Mouse (Mus musculus) urinary bladder, postnatal 36 days (tissue): ENCODE measurements around the gene Ube2o.

Experiments used
- DNase-seq, 2 experiments: peaks; one replicate each; pipeline ENCODE4 v3.0.0; 2022; ENCODE audit warnings: low spot score in 2 of 2, mixed read lengths in 1 of 2

The Ube2o gene

DNA sequence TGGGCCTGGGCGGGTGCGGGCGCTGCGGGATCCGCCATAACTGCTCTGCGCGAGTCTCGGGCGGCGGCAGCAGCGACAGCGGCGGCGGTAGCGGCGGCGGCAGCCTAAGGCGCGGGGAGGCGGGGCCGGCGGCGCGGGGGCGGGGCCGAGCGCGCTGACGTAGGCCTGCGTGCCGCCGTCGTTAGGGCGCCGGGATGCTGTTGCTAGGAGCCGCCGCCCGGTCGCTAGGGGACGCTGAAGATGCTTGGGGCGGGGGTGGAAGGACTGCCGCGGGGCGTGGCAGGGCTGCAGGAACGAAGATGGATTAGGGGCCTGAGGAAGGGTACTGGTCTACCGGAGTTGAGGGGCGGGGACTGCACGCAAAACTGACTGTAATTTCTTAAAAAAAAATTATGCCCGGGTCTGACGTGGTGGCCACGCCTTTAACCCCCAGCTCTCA is at the start of gene Ube2o:
Gene Ube2o (minus strand): TSS at position 72 of the 439 bp plus-strand sequence.
- peak; percentile 71 to 83 for DNase-seq

DNA sequence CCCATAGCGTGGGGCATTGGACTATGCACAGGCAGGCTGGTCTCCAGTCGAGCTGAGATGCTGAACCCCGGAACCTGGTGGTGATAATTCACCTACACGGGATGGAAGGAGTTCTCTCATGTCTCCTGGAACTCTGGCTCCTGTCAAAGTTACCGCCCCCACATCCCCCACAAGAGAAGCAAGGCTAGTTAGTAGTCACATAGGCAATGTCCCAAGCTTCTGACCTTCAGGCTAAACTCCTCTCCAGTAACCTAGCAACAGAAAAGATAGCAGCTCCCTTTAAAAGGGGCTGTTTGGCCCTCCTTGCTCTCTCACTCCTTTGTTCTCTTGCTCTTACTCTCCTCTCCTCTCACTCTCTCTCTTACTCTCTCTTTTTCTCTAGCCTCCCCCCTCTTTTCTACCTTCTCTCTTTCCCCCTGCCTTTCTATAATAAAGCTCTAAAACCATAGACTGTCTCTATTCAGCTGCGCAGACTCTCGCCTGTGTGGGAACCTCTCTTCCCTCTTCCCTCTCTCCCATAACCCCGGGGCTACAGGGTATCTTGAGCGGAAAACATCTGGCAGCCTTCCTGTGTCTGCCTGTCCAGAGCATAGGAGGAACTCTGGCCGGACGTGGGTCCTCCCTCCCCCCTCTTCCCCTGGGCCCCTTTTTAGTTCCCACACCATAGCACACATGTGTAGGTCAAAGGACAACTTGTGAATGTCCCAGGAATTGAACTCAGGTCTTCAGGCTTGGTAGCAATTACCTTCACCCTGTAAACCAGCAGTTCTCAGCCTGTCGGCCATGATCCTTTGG is 49.1 kb upstream of the Ube2o start:
- DNase-seq, result no peak

DNA sequence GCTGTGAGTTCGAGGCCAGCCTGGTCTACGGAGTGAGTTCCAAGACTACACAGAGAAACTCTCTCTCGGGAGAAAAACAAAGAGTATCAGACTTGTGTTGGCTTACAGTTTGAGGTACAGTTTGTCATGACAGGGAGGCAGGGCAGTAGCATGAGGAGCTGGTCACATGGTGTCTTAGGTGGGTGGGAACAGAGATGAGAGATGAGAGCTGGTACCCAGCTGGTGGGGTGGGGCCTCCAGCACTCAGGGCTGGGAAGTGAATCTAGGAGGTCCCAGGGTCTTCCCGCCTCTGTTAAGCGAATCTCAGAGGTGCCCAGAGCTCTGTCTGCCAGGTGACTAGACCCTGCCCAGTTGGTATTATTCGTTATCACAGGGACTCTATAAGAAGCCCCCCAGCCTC is 48.2 kb upstream of the Ube2o start:
- no peak for DNase-seq

DNA sequence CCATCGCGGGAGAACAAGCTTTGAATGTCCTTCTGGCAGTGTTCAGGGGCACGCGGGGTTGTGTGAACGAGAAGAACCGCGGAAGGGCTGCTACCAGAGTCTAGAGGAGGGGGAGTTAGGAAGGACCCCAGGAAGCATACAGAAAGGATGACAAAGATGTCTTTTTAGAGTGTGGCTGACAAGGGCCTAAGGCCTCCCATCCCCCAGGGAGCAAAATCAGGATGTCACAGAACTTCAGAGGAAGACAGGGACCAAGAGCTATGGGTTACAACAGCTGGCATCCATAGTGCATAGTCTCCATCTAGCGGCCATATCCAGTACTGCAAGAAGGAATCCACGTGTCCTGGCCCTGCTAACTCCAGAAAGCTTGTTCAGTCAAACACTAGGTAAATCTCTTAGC is 47.5 kb upstream of the Ube2o start:
- DNase-seq, result peak; percentile 84 to 86

DNA sequence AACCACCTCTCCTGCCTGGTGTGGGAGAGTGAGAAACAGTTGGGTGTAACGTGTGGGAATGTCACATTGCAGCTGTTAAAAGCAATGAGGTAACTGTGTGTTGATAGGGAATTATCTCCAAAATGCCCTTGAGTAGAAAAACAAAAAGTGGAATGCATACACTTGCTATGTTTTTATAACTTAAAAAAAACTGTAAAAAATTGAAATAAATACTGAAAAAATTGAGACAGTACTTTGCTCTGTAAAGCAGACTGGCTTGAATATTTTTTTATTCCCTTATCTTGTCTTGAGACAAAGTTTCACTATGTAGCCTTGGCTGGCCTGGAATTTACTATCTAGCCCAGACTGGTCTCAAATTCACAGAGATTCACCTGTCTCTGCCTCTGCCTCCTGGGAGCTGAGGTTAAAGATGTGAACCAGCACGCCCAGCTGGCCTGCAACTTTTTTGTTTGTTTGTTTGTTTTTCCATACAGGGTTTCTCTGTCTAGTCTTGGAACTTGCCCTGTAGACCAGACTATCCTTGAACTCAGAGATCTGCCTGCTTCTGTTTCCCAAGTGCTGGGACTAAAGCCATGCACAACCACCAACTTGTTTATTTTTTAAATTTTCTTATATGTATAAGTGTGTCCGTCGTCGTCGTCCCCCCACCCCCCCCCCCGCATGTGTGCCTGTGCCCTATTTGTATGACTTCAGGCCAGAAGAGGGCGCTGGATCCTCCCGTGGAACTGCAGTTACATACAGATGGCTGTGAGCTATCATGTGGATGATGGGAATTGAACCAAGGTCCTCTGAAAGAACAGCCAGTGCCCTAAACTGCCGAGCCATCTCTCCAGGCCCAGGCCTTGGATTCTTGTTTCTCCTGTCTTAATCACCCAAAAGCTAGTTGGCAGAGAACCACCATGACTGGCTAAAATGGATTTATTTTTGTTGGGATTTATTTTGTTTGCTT is 46.1 kb upstream of the Ube2o start:
- DNase-seq, result no peak

DNA sequence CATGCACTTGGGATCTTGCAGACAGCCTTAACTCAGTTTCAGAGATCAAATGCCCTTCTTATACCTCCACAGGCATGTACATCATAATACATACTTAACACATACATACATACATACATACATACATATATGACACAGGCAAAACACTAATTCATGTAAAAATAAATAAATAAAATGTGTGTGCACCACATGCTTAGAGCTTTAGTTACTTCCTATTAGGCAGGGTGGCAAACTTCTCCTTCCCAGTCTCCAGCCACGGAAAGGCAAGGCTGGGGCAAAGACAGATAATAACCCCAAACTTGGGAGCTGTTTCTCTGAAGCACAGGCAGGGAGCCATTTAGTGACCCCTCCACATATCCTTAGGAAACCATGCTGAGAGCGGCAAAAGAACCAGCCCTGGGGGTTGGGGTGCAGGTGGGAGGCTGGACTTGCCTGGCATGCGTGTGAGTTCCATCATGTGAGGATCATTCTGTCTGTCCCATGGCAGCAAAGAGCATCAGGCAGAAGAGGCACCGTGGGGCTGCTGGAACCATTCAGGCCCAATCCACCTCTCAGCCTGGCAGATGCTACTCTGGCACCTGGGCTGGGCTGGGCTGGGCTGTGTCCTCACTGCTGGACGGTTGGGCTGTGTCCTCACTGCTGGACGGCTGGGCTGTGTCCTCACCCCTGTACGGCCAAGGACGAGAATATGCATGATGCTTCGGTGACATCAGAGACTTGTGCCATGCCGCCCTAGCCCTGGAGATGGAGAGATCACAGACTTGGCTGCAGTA is 45.2 kb upstream of the Ube2o start, which contains the start of gene Rhbdf2:
Gene Rhbdf2 (minus strand): TSS at position 721 of the 773 bp plus-strand sequence.
- DNase-seq, result no peak

DNA sequence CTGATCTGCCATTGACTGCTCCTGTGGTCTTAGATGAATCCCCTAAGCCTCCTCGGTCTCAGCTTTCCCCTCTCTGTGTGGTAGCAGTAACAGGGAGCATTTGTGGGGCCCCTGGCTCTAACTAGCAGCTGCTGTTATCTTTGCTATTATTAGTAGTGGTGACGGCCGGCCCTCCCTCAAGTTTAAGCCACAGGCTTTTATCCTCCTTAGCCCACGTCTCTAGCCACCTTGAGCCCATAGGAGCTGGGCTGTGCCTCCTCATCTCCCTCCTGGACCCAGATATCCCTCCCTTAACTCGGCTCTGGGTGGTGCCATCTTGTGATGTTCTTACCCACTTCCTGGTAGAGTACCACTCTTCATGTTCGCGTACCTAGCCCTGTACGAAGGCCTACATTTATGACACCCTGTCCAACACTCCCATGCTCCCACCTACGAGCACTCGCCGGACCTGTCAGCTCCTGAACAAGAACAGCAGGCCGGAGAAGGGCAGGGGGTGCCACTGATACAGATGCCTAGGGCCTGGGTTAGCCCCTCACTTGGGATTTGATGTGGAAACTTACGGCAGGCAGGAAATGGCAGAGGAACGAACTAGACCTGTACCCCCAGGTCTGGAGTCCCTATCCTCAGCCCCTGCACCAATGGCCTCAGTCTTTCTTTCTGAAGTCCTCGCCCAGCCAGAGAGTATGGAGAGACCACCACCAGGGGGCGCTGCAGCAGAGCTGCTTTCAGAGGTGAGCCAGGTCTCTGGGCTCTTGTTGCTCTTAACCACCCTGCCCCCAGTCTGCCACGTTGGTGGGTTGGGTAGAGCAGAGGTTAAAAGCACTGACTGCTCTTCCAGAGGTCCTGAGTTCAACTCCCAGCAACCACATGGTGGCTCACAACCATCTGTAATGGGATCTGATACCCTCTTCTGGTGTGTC is 44.1 kb upstream of the Ube2o start:
- no peak for DNase-seq

DNA sequence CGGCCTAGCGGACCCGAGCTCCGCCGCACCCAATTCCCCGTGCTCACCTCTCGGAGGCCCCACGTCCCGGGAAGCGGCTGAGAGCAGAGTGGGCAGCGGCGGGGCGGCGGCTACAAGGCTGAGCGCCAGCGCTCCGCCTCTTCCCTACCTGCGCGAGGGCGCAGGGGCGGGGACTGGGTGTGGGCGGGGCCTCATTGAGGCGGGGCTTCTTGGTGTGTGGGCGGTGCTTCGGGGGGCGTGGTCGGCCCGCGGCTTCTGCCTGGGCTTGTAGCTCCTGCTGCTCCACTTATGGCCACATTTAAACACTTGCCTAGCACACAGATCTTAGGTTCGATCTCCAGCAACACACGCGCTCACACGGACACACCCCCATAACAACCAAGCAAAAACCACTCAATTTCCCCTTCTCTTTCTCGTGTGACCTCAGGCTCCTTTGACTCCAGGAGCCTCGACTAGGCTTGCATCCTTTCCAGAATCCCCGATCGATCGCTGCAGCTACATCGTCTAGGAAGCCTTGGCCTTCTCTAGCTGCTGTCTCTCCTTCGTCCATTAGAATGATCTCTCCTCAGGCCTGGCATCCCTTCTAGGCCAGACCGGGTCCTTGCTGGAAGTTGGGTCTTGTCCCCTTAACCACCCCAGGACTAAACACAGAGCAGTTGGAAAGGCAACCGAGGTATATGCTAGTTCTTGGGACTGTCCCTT is 43.0 kb upstream of the Ube2o start:
- peak; percentile 88 to 90 for DNase-seq

DNA sequence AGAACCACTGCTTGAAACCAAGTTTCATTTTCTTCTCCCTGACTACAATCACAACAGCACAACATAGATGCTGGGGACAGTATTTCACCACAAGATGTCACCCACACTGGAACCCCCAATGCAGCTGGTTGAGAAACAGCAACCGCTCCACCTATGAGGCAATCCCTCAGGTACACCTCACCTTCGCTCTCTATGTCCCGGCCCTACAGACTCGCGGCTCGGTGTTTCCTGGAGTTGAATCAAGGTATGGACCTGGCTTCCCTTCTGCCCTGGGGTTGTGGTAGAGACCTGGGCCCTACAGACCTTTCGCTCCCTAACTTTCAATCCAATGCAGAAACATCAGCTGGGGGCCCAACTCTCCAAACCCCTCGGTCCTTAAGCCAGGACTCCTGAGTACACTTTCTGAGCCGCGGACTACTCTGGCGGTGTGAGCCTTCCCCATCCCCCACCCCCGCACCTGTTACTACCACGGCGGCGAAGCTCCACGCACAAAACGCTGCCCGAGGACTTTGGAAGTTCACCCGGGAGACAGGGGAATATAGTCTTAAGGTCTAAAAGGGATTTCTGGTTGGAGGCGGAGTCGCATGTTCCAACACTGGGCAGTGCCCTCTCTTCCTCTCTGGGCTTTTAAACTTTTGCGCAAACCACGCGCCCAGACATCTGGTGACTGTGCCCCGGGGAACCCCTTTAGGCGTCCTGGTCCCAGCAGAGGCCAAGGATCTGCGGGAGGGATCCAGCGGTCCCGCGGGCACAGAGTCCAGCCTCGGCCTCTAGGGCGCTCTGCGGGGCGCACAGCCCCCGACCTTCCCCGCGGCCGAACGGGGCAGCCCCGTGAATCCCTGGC is 42.3 kb upstream of the Ube2o start:
- DNase-seq, result no peak

DNA sequence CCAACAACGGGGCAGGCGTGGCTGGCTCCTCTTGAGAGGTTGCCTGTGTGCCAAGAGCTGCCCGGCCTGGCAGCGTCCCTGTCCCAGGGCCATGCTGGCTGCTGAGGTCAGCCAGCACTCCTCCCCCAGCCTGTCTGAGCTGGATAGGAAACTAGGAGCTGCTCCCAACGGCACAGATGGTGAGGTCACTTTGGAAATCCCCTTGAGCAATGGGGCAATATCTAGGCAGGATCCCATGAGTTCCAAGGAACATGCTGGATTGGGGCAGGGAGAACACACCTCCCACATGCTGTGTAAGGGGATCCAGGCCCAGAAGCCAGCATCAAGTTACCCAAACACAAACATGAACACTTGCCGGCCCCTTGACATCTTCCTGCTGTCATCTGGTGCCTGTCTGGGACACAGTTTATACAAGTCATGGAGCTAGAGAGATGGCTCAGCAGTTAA is 40.0 kb upstream of the Ube2o start:
- DNase-seq, result peak in 1 of 2 experiments; percentile 77

DNA sequence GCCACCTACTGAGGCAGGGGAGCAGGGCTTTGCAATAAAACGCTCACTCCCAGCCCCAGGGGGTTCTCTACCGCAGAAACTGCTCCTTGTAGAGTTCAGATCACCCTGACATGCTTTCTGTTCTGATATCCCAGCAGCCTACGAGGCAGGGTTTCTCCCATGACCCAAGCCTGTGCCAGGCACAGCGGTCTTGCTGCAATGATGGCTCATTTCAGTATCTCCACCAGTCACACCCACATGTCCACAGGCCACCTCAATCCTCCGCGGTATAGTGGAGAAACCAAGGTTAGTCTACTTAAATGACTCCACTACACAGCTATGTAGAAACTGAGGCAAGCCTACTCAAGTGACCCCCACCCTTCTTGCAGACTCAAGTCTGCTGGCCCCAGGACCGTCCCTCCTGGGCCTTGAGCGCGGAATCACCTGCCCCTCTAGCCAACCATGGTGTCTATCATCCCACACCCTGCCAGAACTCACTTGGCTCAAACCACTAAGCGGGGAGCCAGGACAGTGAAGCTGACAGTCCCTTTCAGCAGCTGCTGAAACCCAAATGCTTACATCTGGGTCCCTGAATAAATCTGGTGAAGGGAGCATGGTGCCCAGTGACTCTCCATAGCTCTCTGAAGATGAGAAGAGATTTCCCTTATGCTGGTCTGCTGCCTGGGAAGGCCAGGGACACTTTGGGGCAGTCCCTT is 39.5 kb upstream of the Ube2o start:
- DNase-seq, result no peak

DNA sequence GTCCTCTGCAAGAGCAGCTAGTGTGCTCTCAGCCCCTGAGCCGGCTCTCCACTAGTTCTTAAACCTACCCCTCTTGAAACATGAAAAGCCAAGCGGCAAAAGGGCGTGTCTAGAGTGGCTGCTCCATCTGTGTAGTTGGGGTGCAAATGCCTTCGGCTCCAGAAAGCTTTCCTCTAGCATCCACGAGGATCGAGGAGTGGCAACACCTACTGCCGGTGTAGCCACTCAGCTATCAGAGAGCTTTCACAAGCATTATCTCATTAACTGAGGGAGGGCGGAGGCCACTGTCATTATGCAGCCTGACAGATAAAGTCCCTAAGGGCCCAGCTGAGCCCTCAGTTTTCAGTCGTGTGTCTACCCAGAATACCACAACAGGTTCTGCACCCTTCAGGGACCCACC is 38.8 kb upstream of the Ube2o start:
- DNase-seq, result no peak

DNA sequence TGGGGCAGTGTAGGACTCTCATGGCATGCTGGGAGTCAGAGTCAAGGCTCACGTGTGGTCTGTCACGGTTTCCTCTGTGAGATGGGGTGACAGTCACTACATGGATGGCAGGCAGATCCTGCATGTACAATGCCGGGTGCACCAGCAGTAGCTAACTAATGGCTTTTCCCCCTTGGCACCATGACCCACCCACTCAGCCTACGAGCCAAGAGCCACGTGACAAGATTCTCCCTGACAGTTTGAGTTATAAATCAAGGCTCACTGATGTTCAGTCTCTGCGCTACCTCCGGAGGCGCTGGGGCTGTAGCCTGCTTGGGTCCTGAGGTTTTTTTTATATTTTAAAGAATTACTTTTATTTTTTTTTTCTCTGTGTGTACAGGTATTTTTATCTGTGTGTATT is 38.3 kb upstream of the Ube2o start:
- no peak for DNase-seq

DNA sequence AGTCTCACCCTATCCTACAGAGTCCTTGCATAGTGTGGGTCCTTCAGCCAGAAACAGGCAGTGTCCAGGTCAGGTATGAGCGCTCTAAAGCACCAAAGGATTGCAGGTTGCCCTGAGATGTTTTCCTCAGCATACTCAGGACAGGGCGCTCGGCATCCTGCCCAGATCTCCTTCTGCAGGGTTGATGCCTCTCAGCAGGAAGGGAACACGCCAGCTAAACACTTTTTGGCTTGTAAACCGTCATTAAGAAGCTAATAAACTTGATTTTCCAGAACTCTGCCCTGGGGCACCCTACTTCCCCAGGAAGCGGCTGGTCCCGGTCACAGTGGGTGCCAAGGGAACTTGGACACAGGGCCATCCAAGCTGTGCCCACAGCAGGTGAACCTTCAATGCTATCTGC is 37.9 kb upstream of the Ube2o start:
- DNase-seq, result no peak

DNA sequence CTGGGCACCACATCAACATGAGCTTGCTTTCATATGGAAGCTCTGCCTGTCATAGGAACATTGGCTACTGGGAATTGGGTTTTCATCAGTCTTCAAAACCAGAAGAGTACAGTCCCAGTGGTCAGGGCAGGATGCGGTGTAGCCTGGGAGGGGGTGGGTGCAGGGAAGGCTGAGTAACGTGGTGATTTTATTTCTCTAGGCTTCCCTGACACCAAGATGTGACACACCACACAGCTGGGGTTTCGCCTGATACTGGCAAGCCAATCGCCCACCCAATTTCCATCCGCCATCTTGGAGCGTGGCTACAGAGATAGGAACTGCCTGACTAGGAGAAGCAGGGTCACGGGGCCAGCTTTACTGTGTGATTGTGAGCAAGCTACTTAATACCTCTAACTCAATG is 37.4 kb upstream of the Ube2o start:
- no peak for DNase-seq

DNA sequence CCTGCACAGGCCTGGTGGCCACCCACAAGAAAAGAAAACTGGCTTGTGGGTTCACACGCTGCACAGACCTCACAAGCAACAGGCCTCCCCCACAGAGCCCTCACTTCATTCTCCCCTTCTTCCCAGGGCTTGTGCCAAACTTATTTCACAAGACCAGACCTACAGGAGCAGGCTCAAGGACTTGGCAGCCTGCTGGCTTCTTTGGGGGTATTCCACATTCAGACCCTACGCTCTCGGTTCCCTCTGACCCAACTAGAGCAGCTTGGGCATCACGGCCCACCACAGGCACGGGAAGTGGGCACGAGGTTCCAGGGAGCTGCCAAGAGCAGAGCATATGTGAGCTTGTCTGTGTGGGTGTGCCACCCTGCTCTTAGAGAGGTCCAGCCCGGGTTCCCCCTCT is 36.4 kb upstream of the Ube2o start:
- DNase-seq, result peak in 1 of 2 experiments; percentile 43

DNA sequence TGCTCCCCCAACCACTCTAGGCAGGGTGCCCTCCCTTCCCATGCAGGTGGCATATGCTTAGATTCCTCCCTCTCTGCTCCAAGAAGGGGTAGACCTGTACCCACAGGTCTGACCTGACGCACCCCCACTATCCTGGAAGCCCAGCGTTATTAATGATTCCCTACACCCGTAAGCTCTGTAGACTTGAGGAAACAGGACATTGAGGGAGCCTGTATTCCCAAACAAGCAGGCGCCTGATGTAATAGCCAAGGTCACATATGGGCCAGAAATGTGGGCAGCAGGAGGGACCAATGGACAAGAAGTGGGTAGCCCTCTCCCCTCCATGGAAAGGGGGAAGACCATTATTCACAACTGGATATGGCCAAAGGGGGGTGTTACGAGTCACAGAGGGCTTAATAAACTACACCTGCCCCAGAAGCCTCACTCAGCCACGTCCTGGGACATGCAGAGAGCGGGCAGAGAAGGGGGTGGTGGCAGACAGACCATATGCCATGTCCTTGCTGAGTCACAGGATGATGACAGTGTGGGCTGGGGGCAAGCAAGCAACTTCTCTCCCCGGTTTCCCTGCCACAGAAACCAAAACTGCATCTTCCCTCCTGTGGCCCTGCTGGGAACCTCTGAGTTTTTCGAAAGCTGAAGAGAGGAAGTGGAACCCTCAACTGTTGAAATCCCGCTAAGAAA is 35.3 kb upstream of the Ube2o start:
- no peak for DNase-seq
